Mouse (Mus musculus) cerebellum, adult 2 months (tissue): ENCODE measurements around the gene Gm10837.
A peak's percentile ranks its signal among the peaks of the same experiment; 100 is the strongest.

ENCODE experiments used
- CTCF ChIP-seq: fragments of 200-500 bp; IDR thresholded peaks from 2 replicates; pipeline ENCODE4 v1.5.1; 2011; ENCODE audit warnings: low read depth, mild to moderate bottlenecking, control low read depth, low read length, moderate library complexity, borderline replicate concordance; ENCODE audit not compliant: insufficient read depth
- POLR2A ChIP-seq: fragments of 200-500 bp; IDR thresholded peaks from 2 replicates; pipeline ENCODE4 v1.6.1; 2011; ENCODE audit warnings: low read length, control low read depth, borderline replicate concordance; ENCODE audit not compliant: insufficient read depth

GRCm38 (mm10) chr14:122476822-122477215, 13.6 kb upstream of the Gm10837 start:
- TF ChIP-seq CTCF: no peak
- 0 out of 2 replicates have a peak, but pooled peaks have one; percentile 17 for TF ChIP-seq POLR2A
